Mouse (Mus musculus) ES-Bruce4 (cell line): Measurements from ENCODE around the gene Arcn1.

Experiments
- CTCF ChIP-seq: IDR thresholded peaks from one replicate; pipeline ENCODE4 v1.8.1; 2011; ENCODE audit warnings: low read depth, low read length
- EP300 ChIP-seq: IDR thresholded peaks from 2 replicates; pipeline ENCODE4 v1.6.1; 2011; ENCODE audit warnings: low read depth, low read length; ENCODE audit not compliant: insufficient read depth
- POLR2A ChIP-seq: IDR thresholded peaks from one replicate; pipeline ENCODE4 v1.8.1; 2011; ENCODE audit warnings: low read length; ENCODE audit not compliant: insufficient read depth

GRCm38 (mm10) chr9:44715109-44715508 is 52.5 kb downstream of the Arcn1 start:
- TF ChIP-seq POLR2A, result no peak
- TF ChIP-seq CTCF, result no peak
- TF ChIP-seq EP300, result no peak
